Mouse (Mus musculus): ENCODE results near the gene Smyd3. TPM values are rescaled to one million over a fixed set of nuclear protein-coding genes. Genes with fewer than 3 reads are reported as not detected.

The Smyd3 gene
- polyA plus RNA-seq, 1 experiment from 2014 or later = 18.8 TPM

- Histone ChIP-seq H3K27me3 (replicated peaks) (no peaks in the 10 kb centered on the region), H3K9me3 (no peaks in the 10 kb centered on the region), H3K9ac (no peak overlapping the region), H3K4me2 (replicated peaks) (no peak overlapping the region), H3K4me1 (peaks cover 17% of the 10 kb centered on the region; the same call in 1 of the 2 replicates), H3K36me3 (no peaks in the 10 kb centered on the region), H3K27ac (no peak overlapping the region), H3K4me3 (no peak overlapping the region)
- WGBS = 79% methylated on average over 4 of the region's 4 CpGs
- no peak for ATAC-seq (ENCODE audit: low FRiP score, low read depth)
Observed at GRCm38 (mm10) chr1:178940353-178940752, 577.5 kb downstream of the Smyd3 start.

- no peaks in the 10 kb centered on the region for H3K27me3 ChIP-seq (replicated peaks)
- 89% methylated on average over 2 of the region's 2 CpGs for WGBS
- H3K4me2 ChIP-seq (replicated peaks) = no peak overlapping the region
- peaks cover 9% of the 10 kb centered on the region; the same call in 1 of the 2 replicates for H3K36me3 ChIP-seq
- H3K4me3 ChIP-seq = no peak overlapping the region
- H3K27ac ChIP-seq = no peak overlapping the region
- no peak for ATAC-seq (ENCODE audit: low FRiP score, low read depth)
- H3K4me1 ChIP-seq = peaks cover 9% of the 10 kb centered on the region; the same call in 1 of the 2 replicates
- no peak overlapping the region for H3K9ac ChIP-seq
- no peaks in the 10 kb centered on the region for H3K9me3 ChIP-seq
Observed at GRCm38 (mm10) chr1:178936976-178937375, 580.9 kb downstream of the Smyd3 start.

GRCm38 (mm10) chr1:178936457-178936856 lies 581.4 kb downstream of the Smyd3 start:
- Histone ChIP-seq H3K27ac (no peak overlapping the region), H3K4me2 (replicated peaks) (no peak overlapping the region), H3K36me3 (peaks cover 15% of the 10 kb centered on the region; the same call in 1 of the 2 replicates), H3K4me1 (peaks cover 6% of the 10 kb centered on the region; the same call in 1 of the 2 replicates), H3K9me3 (no peaks in the 10 kb centered on the region), H3K9ac (no peak overlapping the region), H3K27me3 (replicated peaks) (no peaks in the 10 kb centered on the region), H3K4me3 (no peak overlapping the region)
- ATAC-seq (ENCODE audit: low FRiP score, low read depth) = no peak
- WGBS = 71% methylated on average over 4 of the region's 4 CpGs

GRCm38 (mm10) chr1:178933953-178934637 lies 583.7 kb downstream of the Smyd3 start:
- H3K36me3 ChIP-seq = peaks cover 15% of the 10 kb centered on the region; the same call in 1 of the 2 replicates
- ATAC-seq (ENCODE audit: low FRiP score, low read depth) = no peak
- H3K9ac ChIP-seq = no peak overlapping the region
- no peak overlapping the region for H3K4me3 ChIP-seq
- no peaks in the 10 kb centered on the region for H3K27me3 ChIP-seq (replicated peaks)
- WGBS = 82% methylated on average over 6 of the region's 6 CpGs
- H3K9me3 ChIP-seq = no peaks in the 10 kb centered on the region
- no peak overlapping the region for H3K27ac ChIP-seq
- H3K4me2 ChIP-seq (replicated peaks) = no peak overlapping the region
- peaks cover 6% of the 10 kb centered on the region; the same call in 1 of the 2 replicates for H3K4me1 ChIP-seq

GRCm38 (mm10) chr1:178929531-178929930 lies 588.3 kb downstream of the Smyd3 start:
- no peak for ATAC-seq (ENCODE audit: low FRiP score, low read depth)
- Histone ChIP-seq H3K27me3 (replicated peaks) (no peaks in the 10 kb centered on the region), H3K4me2 (replicated peaks) (no peak overlapping the region), H3K27ac (no peak overlapping the region), H3K36me3 (peaks cover 20% of the 10 kb centered on the region), H3K9ac (no peak overlapping the region), H3K9me3 (no peaks in the 10 kb centered on the region), H3K4me1 (no peaks in the 10 kb centered on the region), H3K4me3 (no peak overlapping the region)
- 70% methylated on average over 4 of the region's 4 CpGs for WGBS

DNA sequence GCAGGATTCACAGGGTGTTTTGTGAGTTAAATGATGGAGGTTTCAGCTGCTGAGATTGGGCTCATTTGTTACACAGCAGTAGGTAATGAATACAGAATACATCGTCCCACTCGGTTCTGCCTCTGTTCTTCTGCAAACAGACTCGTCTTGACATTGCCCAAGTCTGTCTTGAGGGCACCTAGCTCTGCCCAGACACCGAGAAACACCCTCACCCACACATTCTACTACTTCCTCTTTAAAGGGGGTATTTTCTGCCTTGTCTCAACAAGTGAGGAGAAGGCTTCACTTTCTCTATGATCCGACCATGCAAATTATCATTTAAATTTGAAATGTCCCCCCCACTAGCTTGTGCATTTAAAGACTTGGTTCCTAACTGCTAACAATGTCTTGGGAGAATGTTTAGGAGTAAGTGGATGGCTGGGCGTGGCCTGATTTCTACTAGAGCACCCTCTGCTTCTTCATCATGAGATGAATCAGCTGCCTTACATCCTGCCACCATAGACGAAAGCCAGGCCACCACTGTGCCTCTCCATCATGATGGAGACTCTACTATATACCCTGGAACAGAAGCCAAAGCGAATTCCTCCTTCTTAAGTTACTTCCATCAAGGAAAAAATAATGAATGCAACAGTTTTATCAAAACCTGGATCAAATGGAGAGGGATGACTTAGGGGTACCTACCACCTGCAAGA lies 593.2 kb downstream of the Smyd3 start:
- Histone ChIP-seq H3K27ac (no peak overlapping the region), H3K9me3 (no peaks in the 10 kb centered on the region), H3K36me3 (peaks cover 5% of the 10 kb centered on the region), H3K4me2 (replicated peaks) (no peak overlapping the region), H3K9ac (no peak overlapping the region), H3K4me1 (no peaks in the 10 kb centered on the region), H3K4me3 (no peak overlapping the region), H3K27me3 (replicated peaks) (no peaks in the 10 kb centered on the region)
- ATAC-seq (ENCODE audit: low FRiP score, low read depth) = no peak
- 71% methylated on average over 8 of the region's 8 CpGs for WGBS

DNA sequence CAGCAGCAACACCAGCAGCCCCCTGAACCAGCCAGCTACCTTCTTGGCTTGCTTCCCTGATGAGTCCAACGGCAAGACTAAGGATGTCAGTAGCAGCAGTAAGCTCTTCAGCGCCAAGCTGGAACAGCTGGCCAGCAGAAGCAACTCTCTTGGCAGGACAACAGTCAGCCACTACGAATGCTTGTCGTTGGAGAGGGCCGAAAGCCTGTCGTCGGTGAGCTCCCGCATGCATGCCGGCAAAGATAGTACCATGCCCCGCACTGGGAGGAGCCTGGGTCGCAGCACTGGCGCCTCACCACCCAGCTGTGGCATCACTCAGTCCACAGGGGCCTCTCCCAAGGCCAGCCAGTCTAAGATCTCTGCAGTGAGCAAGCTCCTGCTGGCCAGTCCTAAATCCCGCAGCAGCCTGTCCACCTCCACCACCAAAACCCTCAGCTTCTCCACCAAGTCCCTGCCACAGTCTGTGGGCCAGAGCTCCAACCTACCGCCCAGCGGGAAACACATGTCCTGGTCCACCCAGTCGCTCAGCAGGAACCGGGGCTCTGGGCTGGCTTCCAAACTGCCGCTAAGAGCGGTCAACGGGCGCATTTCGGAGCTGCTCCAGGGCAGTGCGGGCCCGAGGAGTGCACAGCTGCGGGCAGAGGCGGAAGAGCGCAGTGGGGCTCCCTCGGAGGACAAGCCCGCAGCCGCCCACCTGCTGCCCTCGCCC lies 600.5 kb downstream of the Smyd3 start:
- H3K9ac ChIP-seq = no peak overlapping the region
- no peak overlapping the region for H3K4me2 ChIP-seq (replicated peaks)
- peaks cover 17% of the 10 kb centered on the region for H3K36me3 ChIP-seq
- WGBS = 70% methylated on average over 31 of the region's 31 CpGs
- H3K4me3 ChIP-seq = no peak overlapping the region
- no peaks in the 10 kb centered on the region for H3K9me3 ChIP-seq
- H3K27ac ChIP-seq = no peak overlapping the region
- no peak for ATAC-seq (ENCODE audit: low FRiP score, low read depth)
- H3K4me1 ChIP-seq = peaks cover 11% of the 10 kb centered on the region; the same call in 1 of the 2 replicates
- 0 out of 2 replicates have a peak, but pooled peaks cover 3% of the 10 kb centered on the region for H3K27me3 ChIP-seq (replicated peaks)

DNA sequence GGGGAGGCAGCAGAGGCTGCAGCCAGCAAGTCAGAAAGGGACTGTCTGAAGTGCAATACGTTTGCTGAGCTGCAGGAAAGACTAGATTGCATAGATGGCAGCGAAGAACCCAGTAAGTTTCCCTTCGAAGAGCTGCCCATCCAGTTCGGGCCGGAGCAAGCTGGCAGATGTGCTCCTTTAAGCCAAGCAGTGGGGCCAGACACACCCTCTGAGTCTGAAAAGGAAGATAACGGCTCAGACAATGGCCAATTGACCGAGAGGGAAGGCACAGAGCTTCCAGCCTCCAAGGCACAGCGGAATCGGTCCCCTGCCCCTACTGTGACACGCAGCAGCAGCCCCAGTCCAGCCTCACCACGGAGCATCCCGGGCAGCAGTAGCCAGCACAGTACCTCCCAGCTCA lies 602.8 kb downstream of the Smyd3 start:
- Histone ChIP-seq H3K9me3 (no peaks in the 10 kb centered on the region), H3K27ac (no peak overlapping the region), H3K4me1 (peaks cover 21% of the 10 kb centered on the region; the same call in 1 of the 2 replicates), H3K27me3 (replicated peaks) (0 out of 2 replicates have a peak, but pooled peaks cover 3% of the 10 kb centered on the region), H3K4me3 (no peak overlapping the region), H3K9ac (no peak overlapping the region), H3K36me3 (peaks cover 17% of the 10 kb centered on the region), H3K4me2 (replicated peaks) (no peak overlapping the region)
- WGBS = 56% methylated on average over 12 of the region's 12 CpGs
- ATAC-seq (ENCODE audit: low FRiP score, low read depth) = no peak

DNA sequence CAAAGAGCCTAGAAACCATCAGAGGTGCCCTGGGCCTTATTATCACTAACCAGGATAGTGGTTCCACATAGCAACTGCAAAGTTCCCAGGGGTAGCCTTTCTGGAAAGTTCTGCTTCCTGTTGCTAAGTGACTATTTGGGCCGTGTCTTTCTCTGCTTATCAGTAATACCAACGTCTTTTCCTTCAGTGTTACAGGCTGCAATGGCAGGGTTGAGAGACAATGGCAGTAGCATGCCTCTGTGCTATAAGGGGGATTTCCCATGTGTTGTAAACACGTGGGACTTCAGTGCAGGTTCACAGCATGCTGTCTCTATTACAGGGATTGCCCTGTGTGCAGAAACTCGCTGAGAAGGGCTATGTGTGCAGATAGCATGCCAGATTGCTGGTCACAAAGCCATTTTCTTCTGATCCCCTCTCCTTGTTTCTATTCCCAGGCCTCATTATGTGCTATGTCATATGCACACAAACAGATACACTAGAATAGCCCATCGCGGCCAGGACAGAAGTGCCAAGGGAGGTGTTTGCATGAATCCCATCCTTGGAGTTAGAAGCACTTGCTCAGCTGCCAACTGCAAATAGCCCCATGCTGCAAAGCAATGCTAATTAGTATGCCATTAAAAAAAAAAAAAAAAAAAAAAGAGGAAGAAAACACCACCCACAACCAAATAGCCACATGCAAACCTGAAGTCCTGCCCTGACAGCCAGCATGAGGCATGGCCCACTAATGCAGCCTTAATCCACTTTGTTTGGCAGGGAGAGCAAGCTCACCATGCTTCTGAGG lies 604.7 kb downstream of the Smyd3 start:
- 0 out of 2 replicates have a peak, but pooled peaks cover 3% of the 10 kb centered on the region for H3K27me3 ChIP-seq (replicated peaks)
- H3K4me1 ChIP-seq = peaks cover 15% of the 10 kb centered on the region; the same call in 1 of the 2 replicates
- H3K4me2 ChIP-seq (replicated peaks) = no peak overlapping the region
- H3K36me3 ChIP-seq = peaks cover 17% of the 10 kb centered on the region
- H3K27ac ChIP-seq = no peak overlapping the region
- WGBS = 57% methylated on average over 6 of the region's 6 CpGs
- no peak overlapping the region for H3K9ac ChIP-seq
- no peak for ATAC-seq (ENCODE audit: low FRiP score, low read depth)
- no peaks in the 10 kb centered on the region for H3K9me3 ChIP-seq
- H3K4me3 ChIP-seq = no peak overlapping the region

- Histone ChIP-seq H3K4me3 (no peak overlapping the region), H3K27me3 (replicated peaks) (no peaks in the 10 kb centered on the region), H3K4me2 (replicated peaks) (no peak overlapping the region), H3K9me3 (no peaks in the 10 kb centered on the region), H3K27ac (no peak overlapping the region), H3K4me1 (peaks cover 15% of the 10 kb centered on the region; the same call in 1 of the 2 replicates), H3K9ac (no peak overlapping the region), H3K36me3 (peaks cover 8% of the 10 kb centered on the region)
- 66% methylated on average over 14 of the region's 14 CpGs for WGBS
- ATAC-seq (ENCODE audit: low FRiP score, low read depth) = no peak
Observed at GRCm38 (mm10) chr1:178910951-178911350, 606.9 kb downstream of the Smyd3 start.
